21 mouse cellular contexts compared by ENCODE assay signal in genomic region chr2:52177726-52178125, GRCm38 (mm10).
A peak's percentile ranks its signal among the peaks of the same experiment; 100 is the strongest.
DNase-seq lines count a peak whose midpoint lies in the region; ATAC-seq and TF ChIP-seq lines count a peak whose summit lies in the region.
"Had no signal": no experiment of that assay in that cellular context is flagged by ENCODE, and none has a peak within 500 bp of the region (broad histone marks: within the 10 kb centered on the region; RNA-seq: fewer than 3 reads in every experiment).

No protein-coding gene starts in this region.

- DNase-seq in cerebellum, adult 11-12 months: peak; percentile 55
- DNase-seq in cerebellum, adult 8-10 months: no peak
- no peak for DNase-seq in forebrain, postnatal 0 days
- DNase-seq in forebrain, embryonic 14.5 days (ENCODE audit: low spot score): no peak
- no peak for DNase-seq in layer of hippocampus, adult 2 months (ENCODE audit: low spot score in 2 of 2)
- DNase-seq in layer of hippocampus, postnatal 25 days (ENCODE audit: extremely low spot score in 1 of 2, low spot score in 1 of 2): no peak
- DNase-seq in lung, postnatal 10 days: peak; percentile 17
- DNase-seq: adrenal gland, postnatal 10 days; gastrocnemius, postnatal 36 days; heart, postnatal 4 days; kidney, adult 18-20 months; midbrain, embryonic 14.5 days; thymus, adult 2 months had no signal

- no peak for TF ChIP-seq CTCF in forebrain, postnatal 0 days (IDR thresholded peaks at IDR 0.05; ENCODE audit: low read depth)
- TF ChIP-seq CTCF in layer of hippocampus, adult 2 months (conservative IDR thresholded peaks at IDR 0.05): no peak

- no peak for ATAC-seq in forebrain, postnatal 0 days
- ATAC-seq in forebrain, embryonic 14.5 days: no peak
- no peak for ATAC-seq in kidney, embryonic 16.5 days (ENCODE audit: low FRiP score, low TSS enrichment)
- ATAC-seq: inflammation-experienced regulatory T-cells, adult 6 months had no signal

- H3K27me3 ChIP-seq in forebrain, postnatal 0 days (ENCODE audit: insufficient read depth, low read length): no peaks in the 10 kb centered on the region
- H3K27me3 ChIP-seq in forebrain, embryonic 14.5 days (replicated peaks; ENCODE audit: control insufficient read depth, insufficient read depth, low read length): no peaks in the 10 kb centered on the region
- no peaks in the 10 kb centered on the region for H3K27me3 ChIP-seq in kidney, embryonic 16.5 days (ENCODE audit: insufficient read depth, low read length)
- H3K27me3 ChIP-seq: limb, embryonic 15.5 days had no signal

- H3K9ac ChIP-seq in forebrain, postnatal 0 days: no peak overlapping the region
- no peak overlapping the region for H3K9ac ChIP-seq in forebrain, embryonic 14.5 days (ENCODE audit: low read length)
- H3K9ac ChIP-seq in kidney, embryonic 16.5 days (replicated peaks; ENCODE audit: low read length): no peak overlapping the region
- H3K9ac ChIP-seq: hindbrain, embryonic 14.5 days; limb, embryonic 15.5 days; liver, embryonic 14.5 days had no signal

- H3K27ac ChIP-seq in forebrain, postnatal 0 days (ENCODE audit: low read depth, low read length): peak overlapping the region; percentile 67; the same call in 1 of the 2 replicates
- no peak overlapping the region for H3K27ac ChIP-seq in forebrain, embryonic 14.5 days (ENCODE audit: low read depth, low read length)
- peak overlapping the region; percentile 59; the same call in 1 of the 2 replicates for H3K27ac ChIP-seq in layer of hippocampus, adult 2 months
- H3K27ac ChIP-seq in kidney, embryonic 16.5 days (ENCODE audit: low read length): no peak overlapping the region
- H3K27ac ChIP-seq: hindbrain, embryonic 14.5 days; kidney, postnatal 0 days; limb, embryonic 15.5 days; liver, embryonic 14.5 days; stomach, postnatal 0 days had no signal

- no peaks in the 10 kb centered on the region for H3K9me3 ChIP-seq in forebrain, postnatal 0 days (ENCODE audit: low read length)
- no peaks in the 10 kb centered on the region for H3K9me3 ChIP-seq in forebrain, embryonic 14.5 days (replicated peaks; ENCODE audit: control insufficient read depth, low read length)
- no peaks in the 10 kb centered on the region for H3K9me3 ChIP-seq in kidney, embryonic 16.5 days (ENCODE audit: low read length)
- H3K9me3 ChIP-seq: limb, embryonic 15.5 days had no signal

- 85% methylated on average over 9 of the region's 9 CpGs for WGBS in forebrain, postnatal 0 days
- 89% methylated on average over 9 of the region's 9 CpGs for WGBS in forebrain, embryonic 14.5 days
- 78% methylated on average over 9 of the region's 9 CpGs for WGBS in kidney, embryonic 16.5 days

- H3K36me3 ChIP-seq in forebrain, postnatal 0 days (ENCODE audit: insufficient read depth): no peaks in the 10 kb centered on the region
- H3K36me3 ChIP-seq in forebrain, embryonic 14.5 days (ENCODE audit: control insufficient read depth, insufficient read depth, low read length): no peaks in the 10 kb centered on the region
- no peaks in the 10 kb centered on the region for H3K36me3 ChIP-seq in kidney, embryonic 16.5 days (ENCODE audit: insufficient read depth, low read length)
- H3K36me3 ChIP-seq: limb, embryonic 15.5 days had no signal

- H3K4me1 ChIP-seq in forebrain, postnatal 0 days (ENCODE audit: insufficient read depth): 0 out of 2 replicates have a peak, but pooled peaks cover 7% of the 10 kb centered on the region
- H3K4me1 ChIP-seq in forebrain, embryonic 14.5 days (ENCODE audit: control insufficient read depth, insufficient read depth, low read length): no peaks in the 10 kb centered on the region
- H3K4me1 ChIP-seq in kidney, embryonic 16.5 days (ENCODE audit: insufficient read depth, low read length): no peaks in the 10 kb centered on the region
- H3K4me1 ChIP-seq: limb, embryonic 15.5 days had no signal

- H3K4me3 ChIP-seq in forebrain, postnatal 0 days (ENCODE audit: low read depth, low read length): no peak overlapping the region
- no peak overlapping the region for H3K4me3 ChIP-seq in forebrain, embryonic 14.5 days (ENCODE audit: low read depth, low read length)
- no peak overlapping the region for H3K4me3 ChIP-seq in layer of hippocampus, adult 2 months
- no peak overlapping the region for H3K4me3 ChIP-seq in kidney, embryonic 16.5 days (ENCODE audit: low read length)
- H3K4me3 ChIP-seq: limb, embryonic 15.5 days had no signal

- H3K4me2 ChIP-seq in forebrain, postnatal 0 days (ENCODE audit: low read depth): no peak overlapping the region
- H3K4me2 ChIP-seq in forebrain, embryonic 14.5 days (ENCODE audit: low read length): no peak overlapping the region
- H3K4me2 ChIP-seq in kidney, embryonic 16.5 days (replicated peaks; ENCODE audit: low read depth, low read length): no peak overlapping the region
- H3K4me2 ChIP-seq: heart, embryonic 11.5 days; hindbrain, embryonic 14.5 days; limb, embryonic 15.5 days had no signal

Comparison
In these comparisons a context has a peak if more than half of its experiments do, and no peak if none do; other contexts are left out.
1. DNase-seq: peak in cerebellum, adult 11-12 months (single experiment) and lung, postnatal 10 days (single experiment); none in cerebellum, adult 8-10 months (single experiment), forebrain, postnatal 0 days (single experiment), forebrain, embryonic 14.5 days (single experiment), layer of hippocampus, adult 2 months (0 of 2) and layer of hippocampus, postnatal 25 days (0 of 2).
2. H3K27ac ChIP-seq: peak in forebrain, postnatal 0 days (single experiment) and layer of hippocampus, adult 2 months (single experiment); none in forebrain, embryonic 14.5 days (single experiment) and kidney, embryonic 16.5 days (single experiment).